Comparison of ENCODE assay signal across 14 mouse cellular contexts in the genomic region with DNA sequence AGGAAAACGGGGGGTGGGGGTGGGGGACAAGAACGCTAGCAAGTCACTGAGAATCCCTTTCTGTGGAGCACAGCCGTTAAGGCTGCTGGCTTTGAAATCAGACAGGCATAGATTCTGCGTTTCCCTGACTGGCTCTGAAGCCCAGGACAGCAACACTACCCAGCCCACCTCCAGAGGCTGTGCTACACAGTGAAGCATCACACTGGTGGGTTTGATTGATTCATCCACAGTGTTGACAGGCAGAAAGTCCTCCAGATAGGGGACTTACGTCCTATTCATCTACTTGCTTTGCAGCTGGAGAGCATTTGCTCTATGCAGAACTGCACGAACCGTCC.
DNase-seq lines count a peak whose midpoint lies in the region; ATAC-seq and TF ChIP-seq lines count a peak whose summit lies in the region.
"Had no signal": no experiment of that assay in that cellular context is flagged by ENCODE, and none has a peak within 500 bp of the region (broad histone marks: within the 10 kb centered on the region; RNA-seq: fewer than 3 reads in every experiment).

No protein-coding gene starts in this region.

- no peak overlapping the region for H3K9ac ChIP-seq in forebrain, embryonic 15.5 days (replicated peaks)
- no peak overlapping the region for H3K9ac ChIP-seq in forebrain, embryonic 12.5 days
- no peak overlapping the region for H3K9ac ChIP-seq in heart, embryonic 16.5 days (ENCODE audit: low read length)
- no peak overlapping the region for H3K9ac ChIP-seq in lung, embryonic 16.5 days (ENCODE audit: low read length)
- no peak overlapping the region for H3K9ac ChIP-seq in lung, postnatal 0 days (replicated peaks; ENCODE audit: low read depth)
- H3K9ac ChIP-seq in intestine, embryonic 16.5 days (ENCODE audit: low read depth, low read length) = no peak overlapping the region
- H3K9ac ChIP-seq: embryonic facial prominence, embryonic 12.5 days; midbrain, embryonic 12.5 days had no signal

- no peaks in the 10 kb centered on the region for H3K9me3 ChIP-seq in forebrain, embryonic 15.5 days
- no peaks in the 10 kb centered on the region for H3K9me3 ChIP-seq in forebrain, embryonic 12.5 days
- H3K9me3 ChIP-seq in heart, embryonic 16.5 days (replicated peaks; ENCODE audit: control insufficient read depth, low read length) = no peaks in the 10 kb centered on the region
- no peaks in the 10 kb centered on the region for H3K9me3 ChIP-seq in lung, embryonic 16.5 days (ENCODE audit: control insufficient read depth, low read length)
- H3K9me3 ChIP-seq in lung, postnatal 0 days (ENCODE audit: low read length) = no peaks in the 10 kb centered on the region
- H3K9me3 ChIP-seq in intestine, embryonic 16.5 days (ENCODE audit: control insufficient read depth, low read length) = no peaks in the 10 kb centered on the region
- H3K9me3 ChIP-seq: embryonic facial prominence, embryonic 12.5 days; hindbrain, embryonic 10.5 days; midbrain, embryonic 12.5 days had no signal

- no peak for TF ChIP-seq CTCF in lung, postnatal 0 days (IDR thresholded peaks at IDR 0.05)

- DNase-seq in heart, adult 8-10 months (ENCODE audit: low spot score) = no peak
- DNase-seq in lung, postnatal 0 days (ENCODE audit: low spot score) = no peak
- DNase-seq: gastrocnemius, postnatal 14 days; layer of hippocampus, postnatal 36 days had no signal

- ATAC-seq in forebrain, embryonic 15.5 days (replicated peaks) = 0 out of 2 replicates have a peak, but pooled peaks have one; percentile 14
- ATAC-seq in forebrain, embryonic 12.5 days (ENCODE audit: low FRiP score) = no peak
- peak; percentile 21; the same call in 1 of the 2 replicates for ATAC-seq in heart, embryonic 16.5 days (replicated peaks; ENCODE audit: extremely low read depth, insufficient read depth, low FRiP score)
- peak; percentile 29 for ATAC-seq in lung, embryonic 16.5 days (ENCODE audit: low read depth)
- ATAC-seq in lung, postnatal 0 days = no peak
- peak; percentile 26; the same call in 1 of the 2 replicates for ATAC-seq in intestine, embryonic 16.5 days
- ATAC-seq in erythroid progenitor cell, adult 5-6 weeks (replicated peaks; ENCODE audit: low FRiP score, poor library complexity, severe bottlenecking) = no peak
- ATAC-seq: activated CD4-positive, CD25-positive, alpha-beta regulatory T cell, adult 4 months had no signal

- no peaks in the 10 kb centered on the region for H3K4me1 ChIP-seq in forebrain, embryonic 15.5 days
- H3K4me1 ChIP-seq in forebrain, embryonic 12.5 days = peaks cover 7% of the 10 kb centered on the region; the same call in 1 of the 2 replicates
- peaks cover 34% of the 10 kb centered on the region for H3K4me1 ChIP-seq in heart, embryonic 16.5 days (ENCODE audit: control insufficient read depth, insufficient read depth, low read length)
- H3K4me1 ChIP-seq in lung, embryonic 16.5 days (replicated peaks; ENCODE audit: control insufficient read depth, insufficient read depth, low read length) = peaks cover 32% of the 10 kb centered on the region
- H3K4me1 ChIP-seq in lung, postnatal 0 days (ENCODE audit: insufficient read depth, low read depth, low read length) = peaks cover 11% of the 10 kb centered on the region
- peaks cover 9% of the 10 kb centered on the region for H3K4me1 ChIP-seq in intestine, embryonic 16.5 days (ENCODE audit: control insufficient read depth, insufficient read depth, low read length)

- no peak overlapping the region for H3K4me3 ChIP-seq in forebrain, embryonic 15.5 days
- no peak overlapping the region for H3K4me3 ChIP-seq in forebrain, embryonic 12.5 days (replicated peaks)
- no peak overlapping the region for H3K4me3 ChIP-seq in heart, embryonic 16.5 days (ENCODE audit: low read length)
- no peak overlapping the region for H3K4me3 ChIP-seq in lung, embryonic 16.5 days (ENCODE audit: low read length)
- no peak overlapping the region for H3K4me3 ChIP-seq in lung, postnatal 0 days (ENCODE audit: low read depth, low read length)
- no peak overlapping the region for H3K4me3 ChIP-seq in intestine, embryonic 16.5 days (ENCODE audit: low read length)
- H3K4me3 ChIP-seq: embryonic facial prominence, embryonic 12.5 days; hindbrain, embryonic 10.5 days; midbrain, embryonic 12.5 days had no signal

- WGBS in forebrain, embryonic 15.5 days = 61% methylated on average over 7 of the region's 7 CpGs
- 63% methylated on average over 7 of the region's 7 CpGs for WGBS in forebrain, embryonic 12.5 days
- WGBS in heart, embryonic 16.5 days = 12% methylated on average over 7 of the region's 7 CpGs
- 18% methylated on average over 7 of the region's 7 CpGs for WGBS in lung, embryonic 16.5 days
- 14% methylated on average over 7 of the region's 7 CpGs for WGBS in lung, postnatal 0 days
- WGBS in intestine, embryonic 16.5 days = 36% methylated on average over 7 of the region's 7 CpGs

- no peaks in the 10 kb centered on the region for H3K27me3 ChIP-seq in forebrain, embryonic 15.5 days
- no peaks in the 10 kb centered on the region for H3K27me3 ChIP-seq in forebrain, embryonic 12.5 days
- peaks cover 13% of the 10 kb centered on the region; the same call in 1 of the 2 replicates for H3K27me3 ChIP-seq in heart, embryonic 16.5 days (ENCODE audit: control insufficient read depth, insufficient read depth, low read length)
- H3K27me3 ChIP-seq in lung, embryonic 16.5 days (ENCODE audit: control insufficient read depth, insufficient read depth, low read depth, low read length) = no peaks in the 10 kb centered on the region
- no peaks in the 10 kb centered on the region for H3K27me3 ChIP-seq in lung, postnatal 0 days (replicated peaks; ENCODE audit: insufficient read depth, low read length)
- H3K27me3 ChIP-seq in intestine, embryonic 16.5 days (replicated peaks; ENCODE audit: control insufficient read depth, insufficient read depth, low read length) = no peaks in the 10 kb centered on the region
- H3K27me3 ChIP-seq: midbrain, embryonic 12.5 days had no signal

- H3K27ac ChIP-seq in forebrain, embryonic 15.5 days (replicated peaks) = no peak overlapping the region
- no peak overlapping the region for H3K27ac ChIP-seq in forebrain, embryonic 12.5 days
- peak overlapping the region; percentile 5 for H3K27ac ChIP-seq in heart, embryonic 16.5 days (ENCODE audit: low read length)
- H3K27ac ChIP-seq in lung, embryonic 16.5 days (ENCODE audit: low read length) = no peak overlapping the region
- H3K27ac ChIP-seq in lung, postnatal 0 days (ENCODE audit: low read length) = no peak overlapping the region
- no peak overlapping the region for H3K27ac ChIP-seq in intestine, embryonic 16.5 days (ENCODE audit: low read length)
- H3K27ac ChIP-seq: embryonic facial prominence, embryonic 12.5 days; hindbrain, embryonic 10.5 days; midbrain, embryonic 12.5 days had no signal

- no peak for TF ChIP-seq EP300 in lung, postnatal 0 days (IDR thresholded peaks at IDR 0.05)

- no peak overlapping the region for H3K4me2 ChIP-seq in forebrain, embryonic 15.5 days (replicated peaks)
- no peak overlapping the region for H3K4me2 ChIP-seq in forebrain, embryonic 12.5 days
- H3K4me2 ChIP-seq in heart, embryonic 16.5 days (ENCODE audit: low read depth, low read length) = no peak overlapping the region
- peak overlapping the region; percentile 16; the same call in 1 of the 2 replicates for H3K4me2 ChIP-seq in lung, embryonic 16.5 days (ENCODE audit: low read depth, low read length)
- no peak overlapping the region for H3K4me2 ChIP-seq in lung, postnatal 0 days (replicated peaks; ENCODE audit: low read depth, low read length)
- no peak overlapping the region for H3K4me2 ChIP-seq in intestine, embryonic 16.5 days (ENCODE audit: low read depth, low read length)
- H3K4me2 ChIP-seq: embryonic facial prominence, embryonic 12.5 days; midbrain, embryonic 12.5 days had no signal

- H3K36me3 ChIP-seq in forebrain, embryonic 15.5 days = no peaks in the 10 kb centered on the region
- H3K36me3 ChIP-seq in forebrain, embryonic 12.5 days (replicated peaks) = no peaks in the 10 kb centered on the region
- no peaks in the 10 kb centered on the region for H3K36me3 ChIP-seq in heart, embryonic 16.5 days (ENCODE audit: control insufficient read depth, insufficient read depth)
- H3K36me3 ChIP-seq in lung, embryonic 16.5 days (ENCODE audit: control insufficient read depth, insufficient read depth, low read length) = no peaks in the 10 kb centered on the region
- no peaks in the 10 kb centered on the region for H3K36me3 ChIP-seq in lung, postnatal 0 days (ENCODE audit: insufficient read depth, low read length)
- no peaks in the 10 kb centered on the region for H3K36me3 ChIP-seq in intestine, embryonic 16.5 days (ENCODE audit: control insufficient read depth, insufficient read depth, low read length)
- H3K36me3 ChIP-seq: embryonic facial prominence, embryonic 12.5 days; hindbrain, embryonic 10.5 days; midbrain, embryonic 12.5 days had no signal

Comparison
In these comparisons a context has a peak if more than half of its experiments do, and no peak if none do; other contexts are left out.
1. ATAC-seq: peak in forebrain, embryonic 15.5 days (single experiment), heart, embryonic 16.5 days (single experiment), lung, embryonic 16.5 days (single experiment) and intestine, embryonic 16.5 days (single experiment); none in forebrain, embryonic 12.5 days (single experiment), lung, postnatal 0 days (single experiment) and erythroid progenitor cell, adult 5-6 weeks (single experiment).